Mouse (Mus musculus) ES-Bruce4 (cell line): ENCODE data around the gene Ptpn21.

Source experiments
- EP300 ChIP-seq: IDR thresholded peaks from 2 replicates; pipeline ENCODE4 v1.6.1; 2011; ENCODE audit warnings: low read depth, low read length; ENCODE audit not compliant: insufficient read depth
- POLR2A ChIP-seq: IDR thresholded peaks from one replicate; pipeline ENCODE4 v1.8.1; 2011; ENCODE audit warnings: low read length; ENCODE audit not compliant: insufficient read depth

DNA sequence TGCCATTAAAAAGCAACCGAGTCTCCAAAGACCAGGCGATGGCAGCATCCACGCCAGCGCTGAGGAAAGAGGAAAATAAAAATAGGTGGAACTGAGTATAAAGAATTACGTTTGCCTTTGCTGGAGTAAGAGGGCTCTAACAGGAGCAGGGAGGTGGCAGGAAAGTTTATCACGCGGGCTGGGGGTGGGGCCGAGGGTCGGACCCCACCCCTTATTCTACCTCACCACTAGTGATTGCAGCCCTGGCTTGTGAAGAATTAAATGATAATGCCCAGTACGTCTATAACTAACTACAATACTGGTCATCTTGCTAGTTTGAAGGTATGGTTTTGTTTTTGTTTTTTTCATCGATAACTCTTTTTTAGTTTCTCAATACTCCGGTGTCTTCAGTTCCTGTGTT lies 3.4 kb downstream of the Ptpn21 start:
- TF ChIP-seq EP300 (no peak), POLR2A (no peak)
